Mouse (Mus musculus): ENCODE results near the gene Dysf. TPM values are rescaled to one million over a fixed set of nuclear protein-coding genes. Genes with fewer than 3 reads are reported as not detected.

Dysf gene
- total and polyA plus RNA-seq, 3 experiments = not detected

GRCm38 (mm10) chr6:84061328-84061727 is 52.9 kb downstream of the Dysf start:
- H3K4me3 ChIP-seq (ENCODE audit: control insufficient read depth in 1 of 2, insufficient read depth in 1 of 2, low read depth in 2 of 2, low read length in 2 of 2) = no peak overlapping the region
- no peaks in the 10 kb centered on the region for H3K79me2 ChIP-seq (ENCODE audit: control insufficient read depth, insufficient read depth, low read length, poor library complexity)
- H3K27ac ChIP-seq (ENCODE audit: control insufficient read depth, low read depth, low read length) = no peak overlapping the region
- H3K9me3 ChIP-seq (replicated peaks; ENCODE audit: insufficient read depth, low read length) = no peaks in the 10 kb centered on the region
- peaks cover 3 to 4% of the 10 kb centered on the region in 2 experiments; a peak in 2 of 4 replicates for H3K27me3 ChIP-seq (ENCODE audit: control insufficient read depth in 1 of 2, insufficient read depth in 2 of 2, low read length in 2 of 2)
- H3K4me1 ChIP-seq (ENCODE audit: control insufficient read depth in 1 of 2, insufficient read depth in 2 of 2, low read length in 2 of 2) = no peaks in the 10 kb centered on the region
- H3K9ac ChIP-seq (ENCODE audit: control insufficient read depth, low read depth, low read length, poor library complexity, severe bottlenecking) = no peak overlapping the region
- no peaks in the 10 kb centered on the region for H3K36me3 ChIP-seq (ENCODE audit: control insufficient read depth in 1 of 2, insufficient read depth in 2 of 2, low read length in 2 of 2)
- TF ChIP-seq MYB (IDR thresholded peaks at IDR 0.05; ENCODE audit: low read depth, low read length) (no peak), ZC3H11A (IDR thresholded peaks at IDR 0.05; ENCODE audit: low read depth, low read length) (peak; percentile 62), MEF2A (IDR thresholded peaks at IDR 0.05; ENCODE audit: extremely low read depth, insufficient replicate concordance, low read depth, low read length, poor library complexity, severe bottlenecking) (no peak), BHLHE40 (IDR thresholded peaks at IDR 0.05; ENCODE audit: borderline replicate concordance, low read depth, low read length) (no peak), CHD1 (IDR thresholded peaks at IDR 0.05; ENCODE audit: low read depth, low read length) (no peak), ZKSCAN1 (IDR thresholded peaks at IDR 0.05; ENCODE audit: low read depth, low read length) (no peak), ELF1 (IDR thresholded peaks at IDR 0.05; ENCODE audit: low read depth, low read length) (no peak), USF2 (IDR thresholded peaks at IDR 0.05; ENCODE audit: borderline replicate concordance in 1 of 2, insufficient read depth in 1 of 2, low read depth in 1 of 2, low read length in 2 of 2) (no peak), SIN3A (IDR thresholded peaks at IDR 0.05; ENCODE audit: low read length) (no peak), RCOR1 (IDR thresholded peaks at IDR 0.05; ENCODE audit: low read depth, low read length) (no peak), GABPA (IDR thresholded peaks at IDR 0.05; ENCODE audit: low read depth, low read length) (no peak), SMC3 (IDR thresholded peaks at IDR 0.05; ENCODE audit: low read depth, low read length) (peak; percentile 94), POLR2A (IDR thresholded peaks at IDR 0.05; ENCODE audit: control insufficient read depth in 1 of 2, insufficient read depth in 1 of 2, low read depth in 1 of 2, low read length in 2 of 2, poor library complexity in 1 of 2) (no peak), E2F4 (IDR thresholded peaks at IDR 0.05; ENCODE audit: borderline replicate concordance, low read depth, low read length) (no peak), USF1 (IDR thresholded peaks at IDR 0.05; ENCODE audit: low read depth, low read length) (no peak), ZNF384 (IDR thresholded peaks at IDR 0.05; ENCODE audit: low read depth, low read length) (no peak), MAZ (IDR thresholded peaks at IDR 0.05; ENCODE audit: low read depth, low read length) (no peak), HCFC1 (IDR thresholded peaks at IDR 0.05; ENCODE audit: low read depth, low read length) (no peak), CHD2 (IDR thresholded peaks at IDR 0.05; ENCODE audit: low read length) (no peak), NELFE (IDR thresholded peaks at IDR 0.05; ENCODE audit: low read depth, low read length) (no peak), ZMIZ1 (IDR thresholded peaks at IDR 0.05; ENCODE audit: low read depth, low read length) (no peak), JUND (IDR thresholded peaks at IDR 0.05; ENCODE audit: low read depth, low read length) (no peak), TAL1 (IDR thresholded peaks at IDR 0.05; ENCODE audit: low read length) (no peak), ETS1 (IDR thresholded peaks at IDR 0.05; ENCODE audit: low read depth, low read length) (no peak), UBTF (IDR thresholded peaks at IDR 0.05; ENCODE audit: borderline replicate concordance, insufficient read depth, low read depth, low read length) (no peak), RAD21 (IDR thresholded peaks at IDR 0.05; ENCODE audit: low read depth, low read length) (peak; percentile 76), MXI1 (IDR thresholded peaks at IDR 0.05; ENCODE audit: low read depth, low read length) (no peak), TBP (IDR thresholded peaks at IDR 0.05; ENCODE audit: low read depth, low read length) (no peak), POLR2AphosphoS5 (IDR thresholded peaks at IDR 0.05; ENCODE audit: borderline replicate concordance, low read depth, low read length) (no peak), CTCF (IDR thresholded peaks at IDR 0.05 in 2 of 3, conservative IDR thresholded peaks at IDR 0.05 in 1 of 3; ENCODE audit: control insufficient read depth in 1 of 3, insufficient read depth in 1 of 3, low read depth in 2 of 3, low read length in 3 of 3, poor library complexity in 1 of 3, severe bottlenecking in 1 of 3) (peak; percentile 80 to 90 (median 88)), MYC (IDR thresholded peaks at IDR 0.05; ENCODE audit: low read depth, low read length) (no peak), MAFK (IDR thresholded peaks at IDR 0.05; ENCODE audit: borderline replicate concordance, low read depth, low read length) (no peak), GATA1 (IDR thresholded peaks at IDR 0.05; ENCODE audit: low read depth, low read length) (no peak), MAX (IDR thresholded peaks at IDR 0.05; ENCODE audit: low read length) (no peak), NRF1 (IDR thresholded peaks at IDR 0.05; ENCODE audit: insufficient read depth, low read depth, low read length, poor library complexity, severe bottlenecking) (no peak)
- peak; percentile 67 for DNase-seq (ENCODE audit: low read depth, low spot score)
